Mouse (Mus musculus) testis, adult 2 months (tissue): ENCODE measurements around the gene Cd48. TPM values are rescaled to one million over a fixed set of nuclear protein-coding genes. Genes with fewer than 3 reads are reported as not detected.
"Not testable (repeated sequence)": the region's sequence is repeated elsewhere in the genome, so short reads cannot be mapped to it uniquely, and the experiment has no call there.

ENCODE experiments used
- H3K27ac ChIP-seq: fragments of 200-500 bp; 2 replicates; pipeline ENCODE4 v1.5.1; 2012; ENCODE audit warnings: low read depth, low read length; ENCODE audit not compliant: control insufficient read depth, insufficient read depth
- H3K27me3 ChIP-seq: fragments of 200-500 bp; 2 replicates; pipeline ENCODE4 v1.6.1; 2012; ENCODE audit warnings: mild to moderate bottlenecking, low read length, moderate library complexity; ENCODE audit not compliant: control insufficient read depth, insufficient read depth
- H3K36me3 ChIP-seq: fragments of 200-500 bp; 2 replicates; pipeline ENCODE4 v1.6.1; 2012; ENCODE audit warnings: mild to moderate bottlenecking, low read length; ENCODE audit not compliant: control insufficient read depth, insufficient read depth
- H3K4me1 ChIP-seq: fragments of 200-500 bp; 2 replicates; pipeline ENCODE4 v1.6.1; 2012; ENCODE audit warnings: low read length; ENCODE audit not compliant: control insufficient read depth, insufficient read depth
- H3K4me3 ChIP-seq: fragments of 200-500 bp; 2 replicates; pipeline ENCODE4 v1.5.1; 2012; ENCODE audit warnings: low read depth, mild to moderate bottlenecking, low read length, moderate library complexity, mixed read lengths; ENCODE audit not compliant: control insufficient read depth
- CTCF ChIP-seq: fragments of 200-500 bp; IDR thresholded peaks from 2 replicates; pipeline ENCODE4 v1.5.1; 2012; ENCODE audit warnings: low read depth, mild to moderate bottlenecking, inconsistent platforms, low read length, moderate library complexity; ENCODE audit not compliant: control insufficient read depth, insufficient read depth, insufficient replicate concordance
- POLR2A ChIP-seq: fragments of 200-500 bp; IDR thresholded peaks from 2 replicates; pipeline ENCODE4 v1.6.1; 2012; ENCODE audit warnings: low read depth, mild to moderate bottlenecking, inconsistent platforms, low read length, moderate library complexity; ENCODE audit not compliant: control insufficient read depth
- polyA plus RNA-seq: library from polyadenylated mRNA; depleted of rRNA; stranded (reverse); fragments of >200 nt; gene quantifications from 2 replicates; pipeline ENCODE4 v1.2.3, GENCODE M21; 2012; rRNA removed

The Cd48 gene
- polyA plus RNA-seq, 1 experiment, result 1.9 TPM

DNA sequence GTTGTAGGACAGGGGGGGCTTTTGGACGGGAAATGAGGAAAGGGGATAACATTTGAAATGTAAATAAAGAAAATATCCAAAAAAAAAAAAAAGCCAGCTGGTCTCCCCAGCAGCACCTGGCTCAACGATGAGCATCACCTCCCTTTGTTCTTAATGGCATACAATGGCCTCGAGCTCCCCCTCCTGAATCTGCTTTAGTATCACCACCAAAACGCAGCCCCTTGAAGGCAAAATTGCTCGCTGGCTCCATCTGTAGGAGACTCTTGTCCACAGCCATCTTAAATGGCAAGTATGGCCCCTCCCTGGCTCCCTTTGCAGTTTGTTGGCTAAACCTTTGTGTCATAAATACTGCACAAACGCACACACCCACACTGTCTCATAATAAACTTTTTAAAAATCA, 17.2 kb downstream of the Cd48 start:
- Histone ChIP-seq H3K36me3 (no peaks in the 10 kb centered on the region), H3K4me3 (no peak overlapping the region), H3K4me1 (no peaks in the 10 kb centered on the region), H3K27me3 (no peaks in the 10 kb centered on the region), H3K27ac (no peak overlapping the region)
- TF ChIP-seq CTCF (no peak), POLR2A (no peak)

DNA sequence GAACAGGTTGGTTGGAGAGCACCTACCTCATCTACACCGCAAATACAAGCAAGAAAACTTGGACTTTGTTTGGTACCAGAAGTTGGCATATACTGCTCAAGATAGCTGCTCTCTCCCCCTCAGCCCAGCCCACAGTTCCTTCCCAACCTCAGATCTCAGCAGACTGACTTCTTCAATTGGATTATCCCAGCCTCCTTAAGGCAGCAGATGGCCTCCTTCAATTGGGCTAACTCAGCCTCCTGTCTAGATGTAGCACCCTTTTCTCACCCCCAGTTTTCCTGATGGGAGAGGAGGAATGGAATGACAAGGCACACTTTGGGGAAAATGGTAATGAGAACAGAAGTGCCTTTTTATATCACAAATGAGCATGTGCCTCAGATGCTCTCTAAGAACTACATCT, 31.9 kb downstream of the Cd48 start:
- H3K4me1 ChIP-seq, H3K4me3 ChIP-seq, H3K27ac ChIP-seq: not testable (repeated sequence)

DNA sequence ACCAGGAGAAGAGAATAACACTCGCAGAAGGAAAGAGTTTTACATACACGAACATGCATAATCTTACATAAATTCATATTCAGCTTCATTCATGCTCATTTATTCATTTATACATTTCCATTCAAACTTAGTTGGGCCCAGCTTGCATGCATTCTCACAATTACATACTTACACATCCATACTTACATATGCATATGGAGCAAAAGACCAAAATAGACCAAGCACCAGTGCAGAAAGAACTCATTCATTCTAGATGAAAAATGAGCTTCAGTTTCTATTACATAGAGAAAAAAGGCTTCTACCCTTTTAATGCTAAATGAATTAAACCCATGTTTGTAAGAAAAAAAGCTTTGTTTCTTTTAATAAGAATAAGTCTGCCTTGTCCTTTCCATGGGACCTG, 33.6 kb downstream of the Cd48 start:
- Histone ChIP-seq H3K4me1 (no peaks in the 10 kb centered on the region), H3K27ac (no peak overlapping the region), H3K27me3 (no peaks in the 10 kb centered on the region), H3K4me3 (no peak overlapping the region), H3K36me3 (no peaks in the 10 kb centered on the region)
- TF ChIP-seq POLR2A (no peak), CTCF (no peak)

More for the DNA sequence above, 31.9 kb downstream of the Cd48 start:
- not testable (repeated sequence) for H3K36me3 ChIP-seq, H3K27me3 ChIP-seq

DNA sequence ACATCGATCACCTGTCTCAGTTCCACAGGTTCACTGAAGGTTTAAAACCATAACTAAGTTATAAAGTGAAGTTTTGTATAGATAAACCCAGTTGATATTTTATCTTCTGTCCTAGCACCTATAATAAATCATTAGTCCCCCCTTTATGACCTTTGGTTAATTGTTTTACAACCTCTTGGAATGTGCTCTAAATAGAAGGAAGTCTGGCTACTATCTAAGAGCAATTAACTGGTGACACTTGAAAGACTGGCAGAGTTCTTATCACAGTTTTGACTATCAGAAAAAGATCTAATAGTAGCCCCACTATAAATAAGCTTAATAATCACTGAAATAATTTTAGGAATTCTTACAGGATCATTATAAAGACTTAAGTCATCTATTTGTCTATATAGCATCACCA, 34.4 kb downstream of the Cd48 start:
- TF ChIP-seq CTCF, result no peak
- TF ChIP-seq POLR2A, result no peak
- H3K27ac ChIP-seq, result no peak overlapping the region
- H3K4me3 ChIP-seq, result no peak overlapping the region
- no peaks in the 10 kb centered on the region for H3K4me1 ChIP-seq
- H3K27me3 ChIP-seq, result no peaks in the 10 kb centered on the region
- no peaks in the 10 kb centered on the region for H3K36me3 ChIP-seq

DNA sequence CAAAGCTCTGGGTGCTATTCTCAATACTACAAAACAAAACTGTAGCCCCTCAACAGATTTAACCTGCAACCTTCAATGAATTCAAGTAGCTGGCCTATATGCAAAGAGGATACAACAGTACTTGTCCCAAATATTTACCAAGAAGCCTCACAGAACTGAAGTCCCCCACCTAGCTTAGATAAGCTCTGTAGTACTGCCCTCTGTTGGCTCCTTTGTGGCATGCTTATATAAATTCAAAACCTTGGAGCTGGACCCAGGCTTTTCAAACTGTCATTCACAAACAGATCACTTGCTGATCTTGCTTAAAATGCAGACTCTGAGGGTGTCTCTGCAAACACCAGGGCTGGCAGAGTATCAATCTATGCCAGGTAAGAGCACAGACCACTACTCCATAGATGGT, 49.4 kb downstream of the Cd48 start:
- Histone ChIP-seq H3K4me1 (no peaks in the 10 kb centered on the region), H3K4me3 (no peak overlapping the region), H3K27ac (no peak overlapping the region), H3K27me3 (no peaks in the 10 kb centered on the region), H3K36me3 (no peaks in the 10 kb centered on the region)
- TF ChIP-seq POLR2A (no peak), CTCF (no peak)

DNA sequence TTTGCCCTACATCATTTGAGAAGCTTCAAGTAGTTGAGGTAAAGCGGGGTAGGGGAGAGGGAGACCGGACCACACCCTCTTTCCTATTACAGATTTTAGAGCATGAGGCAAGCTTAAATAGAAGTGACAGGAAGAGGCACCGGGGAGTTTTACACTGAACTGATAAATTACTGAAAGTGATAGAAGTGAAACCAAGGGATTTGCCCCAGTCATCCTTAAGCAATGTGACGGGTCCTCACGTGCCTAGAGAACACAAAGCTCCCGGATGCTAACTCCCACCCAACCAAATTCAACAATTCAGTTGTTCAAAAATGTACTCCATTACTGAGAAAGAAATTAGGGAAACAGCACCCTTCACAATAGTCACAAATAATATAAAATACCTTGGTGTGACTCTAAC, 53.1 kb downstream of the Cd48 start:
- H3K4me1 ChIP-seq, result no peaks in the 10 kb centered on the region
- H3K4me3 ChIP-seq, result no peak overlapping the region
- no peak overlapping the region for H3K27ac ChIP-seq
- no peaks in the 10 kb centered on the region for H3K27me3 ChIP-seq
- no peak for TF ChIP-seq POLR2A
- no peak for TF ChIP-seq CTCF
- H3K36me3 ChIP-seq, result no peaks in the 10 kb centered on the region

DNA sequence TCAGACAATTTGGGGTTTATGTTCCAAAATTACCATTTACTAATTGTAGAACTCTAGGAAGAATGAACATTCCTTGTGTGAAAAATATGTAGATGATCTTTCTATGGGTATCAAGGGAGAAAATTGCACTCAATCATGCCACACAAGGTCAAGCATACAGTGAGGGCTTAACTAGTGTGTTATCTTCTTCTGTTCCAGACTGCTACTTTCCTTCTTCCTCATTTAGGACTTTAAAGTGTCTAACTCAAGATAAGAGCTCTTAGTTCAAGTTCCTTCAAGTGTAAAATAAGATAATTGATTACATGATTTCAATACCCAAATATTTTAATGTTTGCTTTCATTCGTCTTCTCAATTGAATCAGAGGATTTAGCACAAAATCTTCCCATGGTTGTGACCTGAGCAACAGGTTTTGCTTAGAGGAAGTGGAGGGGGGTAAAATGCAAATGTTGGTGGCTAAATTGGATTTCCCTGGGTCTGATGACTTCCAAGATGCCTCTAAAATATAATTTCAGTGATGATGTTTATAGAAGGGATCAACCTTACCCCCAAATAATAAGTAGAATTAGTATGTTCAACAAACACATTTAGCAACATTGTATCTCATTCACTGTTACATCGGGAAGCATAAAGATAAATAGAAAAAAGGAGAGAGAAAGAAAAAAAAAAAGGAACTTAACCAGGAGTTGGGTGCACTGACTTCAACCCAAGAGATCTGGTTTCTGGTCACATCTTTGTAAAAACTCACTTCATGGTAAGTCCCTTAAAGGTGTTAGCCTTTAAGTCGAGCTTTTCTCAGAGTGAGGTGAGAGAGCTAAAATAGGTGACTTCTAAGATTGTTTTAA, 66.5 kb downstream of the Cd48 start:
- H3K36me3 ChIP-seq, result no peaks in the 10 kb centered on the region
- TF ChIP-seq POLR2A (no peak), CTCF (no peak)
- H3K4me1 ChIP-seq, result no peaks in the 10 kb centered on the region
- no peaks in the 10 kb centered on the region for H3K27me3 ChIP-seq
- no peak overlapping the region for H3K27ac ChIP-seq
- no peak overlapping the region for H3K4me3 ChIP-seq

Other genes starting within 250 kb of the Cd48 start
- gene F11r, start 244.5 kb upstream of the Cd48 start, polyA plus RNA-seq, result 20.2 and 28.6 TPM in 2 replicates
- 2.2 TPM in 2 replicates for gene Alyref2, start 178.5 kb upstream of the Cd48 start, polyA plus RNA-seq
- gene Itln1, start 146.7 kb upstream of the Cd48 start, polyA plus RNA-seq, result 0.47 and 0.59 TPM in 2 replicates
- 0.12 and 0.16 TPM in 2 replicates for gene Cd244a, start 122.8 kb upstream of the Cd48 start, polyA plus RNA-seq
- gene Ly9, start 74.6 kb upstream of the Cd48 start, polyA plus RNA-seq, result 0.81 and 0.84 TPM in 2 replicates
- 16.0 and 19.5 TPM in 2 replicates for gene Slamf7, start 29.0 kb upstream of the Cd48 start, polyA plus RNA-seq
- 0.46 and 0.62 TPM in 2 replicates for gene Slamf1, start 85.1 kb downstream of the Cd48 start, polyA plus RNA-seq
- gene Cd84, start 157.7 kb downstream of the Cd48 start, polyA plus RNA-seq, result 0.25 and 0.56 TPM in 2 replicates
- gene Gm10521, start 213.7 kb downstream of the Cd48 start, polyA plus RNA-seq, result 0.05 TPM in 1 of 2 replicates, not detected in the other
- gene Slamf6, start 235.5 kb downstream of the Cd48 start, polyA plus RNA-seq, result 0.02 TPM in 1 of 2 replicates, not detected in the other